Comparison of ENCODE assay signal across 8 mouse cellular contexts in the genomic region with DNA sequence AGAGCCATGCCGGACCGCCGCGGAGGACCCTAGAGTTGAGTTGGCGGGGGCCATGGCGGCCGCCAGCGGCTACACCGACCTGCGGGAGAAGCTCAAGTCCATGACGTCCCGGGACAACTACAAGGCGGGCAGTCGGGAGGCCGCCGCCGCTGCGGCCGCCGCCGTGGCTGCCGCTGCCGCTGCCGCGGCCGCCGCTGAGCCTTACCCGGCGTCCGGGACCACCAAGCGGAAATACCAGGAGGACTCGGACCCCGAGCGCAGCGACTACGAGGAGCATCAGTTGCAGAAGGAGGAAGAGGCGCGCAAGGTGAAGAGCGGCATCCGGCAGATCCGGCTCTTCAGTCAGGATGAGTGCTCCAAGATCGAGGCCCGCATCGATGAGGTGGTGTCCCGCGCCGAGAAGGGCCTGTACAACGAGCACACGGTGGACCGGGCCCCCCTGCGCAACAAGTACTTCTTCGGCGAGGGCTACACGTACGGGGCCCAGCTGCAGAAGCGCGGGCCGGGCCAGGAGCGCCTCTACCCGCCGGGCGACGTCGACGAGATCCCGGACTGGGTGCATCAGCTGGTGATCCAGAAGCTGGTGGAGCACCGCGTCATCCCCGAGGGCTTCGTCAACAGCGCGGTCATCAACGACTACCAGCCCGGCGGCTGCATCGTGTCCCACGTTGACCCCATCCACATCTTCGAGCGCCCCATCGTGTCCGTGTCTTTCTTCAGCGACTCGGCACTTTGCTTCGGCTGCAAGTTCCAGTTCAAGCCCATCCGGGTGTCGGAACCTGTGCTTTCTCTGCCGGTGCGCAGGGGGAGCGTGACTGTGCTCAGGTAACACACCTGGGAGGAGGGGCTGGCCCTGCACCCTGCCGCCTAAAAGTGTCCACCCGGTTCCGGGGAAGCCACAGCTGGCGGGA. TPM values are rescaled to one million over a fixed set of nuclear protein-coding genes. Genes with fewer than 3 reads are reported as not detected.
DNase-seq lines count a peak whose midpoint lies in the region; ATAC-seq lines count a peak whose summit lies in the region.

No protein-coding gene starts in this region.

- H3K4me1 ChIP-seq in forebrain, embryonic 12.5 days, result peaks cover 52% of the 10 kb centered on the region
- H3K4me1 ChIP-seq in hindbrain, embryonic 14.5 days (replicated peaks; ENCODE audit: control insufficient read depth, insufficient read depth, low read length), result peaks cover 45% of the 10 kb centered on the region

- peak; percentile 22; the same call in 1 of the 2 replicates for ATAC-seq in forebrain, embryonic 12.5 days (ENCODE audit: low FRiP score)
- ATAC-seq in hindbrain, embryonic 14.5 days (ENCODE audit: low FRiP score), result no peak; the same call in 1 of the 2 replicates
- peak; percentile 30 for ATAC-seq in megakaryocyte, adult 5-6 weeks (ENCODE audit: poor library complexity, severe bottlenecking)

- WGBS in forebrain, embryonic 12.5 days, result under 1% methylated on average over 93 of the region's 93 CpGs
- under 1% methylated on average over 93 of the region's 93 CpGs for WGBS in hindbrain, embryonic 14.5 days

- peak overlapping the region; percentile 96 for H3K27ac ChIP-seq in forebrain, embryonic 12.5 days
- H3K27ac ChIP-seq in hindbrain, embryonic 14.5 days, result peak overlapping the region; percentile 99

- intact Hi-C loops in left cerebral cortex, postnatal 14 days (cut with DNase I), result loop anchor here (5.0 kb wide), 1 partner anchor 81 kb away; no protein-coding TSS in a partner anchor

- peaks cover 21% of the 10 kb centered on the region for H3K36me3 ChIP-seq in forebrain, embryonic 12.5 days (replicated peaks)
- H3K36me3 ChIP-seq in hindbrain, embryonic 14.5 days (replicated peaks; ENCODE audit: control insufficient read depth, insufficient read depth), result peaks cover 15% of the 10 kb centered on the region

- H3K4me3 ChIP-seq in forebrain, embryonic 12.5 days (replicated peaks), result peak overlapping the region; percentile 87
- H3K4me3 ChIP-seq in hindbrain, embryonic 14.5 days (replicated peaks; ENCODE audit: low read length), result peak overlapping the region; percentile 80

- H3K4me2 ChIP-seq in forebrain, embryonic 12.5 days, result peak overlapping the region; percentile 92
- H3K4me2 ChIP-seq in hindbrain, embryonic 14.5 days (replicated peaks), result peak overlapping the region; percentile 80

- no peaks in the 10 kb centered on the region for H3K9me3 ChIP-seq in forebrain, embryonic 12.5 days
- H3K9me3 ChIP-seq in hindbrain, embryonic 14.5 days (ENCODE audit: control insufficient read depth, low read length), result no peaks in the 10 kb centered on the region

- peak overlapping the region; percentile 86 for H3K9ac ChIP-seq in forebrain, embryonic 12.5 days
- peak overlapping the region; percentile 68 for H3K9ac ChIP-seq in hindbrain, embryonic 14.5 days

- peak; percentile 61 for DNase-seq in MN1 (ENCODE audit: low spot score)
- DNase-seq in c-Kit-positive CD71-positive TER-119-positive erythroid progenitor cells, embryonic 14.5 days (ENCODE audit: low spot score), result peak; percentile 46
- no peak for DNase-seq in hindbrain, embryonic 14.5 days (ENCODE audit: low spot score)
- peak; percentile 26 to 53 for DNase-seq in left cerebral cortex, postnatal 14 days (ENCODE audit: low spot score in 2 of 2)
- DNase-seq in right cerebral cortex, postnatal 25 days, result peak; percentile 36
- DNase-seq in urinary bladder, postnatal 25 days (ENCODE audit: low spot score), result peak; percentile 23

- H3K27me3 ChIP-seq in forebrain, embryonic 12.5 days, result no peaks in the 10 kb centered on the region
- H3K27me3 ChIP-seq in hindbrain, embryonic 14.5 days (ENCODE audit: control insufficient read depth, insufficient read depth, low read length), result no peaks in the 10 kb centered on the region

RNA-seq across cellular contexts. Expression of a gene that starts 2.4 kb away (rescaled TPM):
- 28.3 and 34.6 TPM in 2 replicates for polyA plus RNA-seq in forebrain, embryonic 12.5 days (2016; fragmentation: Nextera tagmentation; extraction: Ambion mirVana)
- 19.2 and 20.4 TPM in 2 replicates for polyA plus RNA-seq in hindbrain, embryonic 14.5 days (2014; fragmentation: Nextera tagmentation; extraction: Ambion mirVana)
- total RNA-seq in left cerebral cortex, postnatal 14 days (2021), result 10 to 100 TPM; 43.5 to 44.8 TPM
- total RNA-seq in megakaryocyte, adult 5-6 weeks (2015), result 23.5 and 24.1 TPM in 2 replicates
- 21.6 and 26.5 TPM in 2 replicates for total RNA-seq in megakaryocyte, adult 5-6 weeks (2017)
